Mouse (Mus musculus) hindbrain, embryonic 13.5 days (tissue): Measurements from ENCODE around the gene Tnk1. TPM values are rescaled to one million over a fixed set of nuclear protein-coding genes. Genes with fewer than 3 reads are reported as not detected.
A peak's percentile ranks its signal among the peaks of the same experiment; 100 is the strongest.

Experiments used
- ATAC-seq: fragments of 200-750 bp; cut with Nextera tagmentation; 2 replicates; pipeline ENCODE4 v1.8.0; 2017; ENCODE audit warnings: moderate TSS enrichment; ENCODE audit not compliant: low FRiP score
- H3K27ac ChIP-seq: fragments of 300-500 bp; sonication (generic); 2 replicates; pipeline ENCODE4 v1.5.1; 2015; ENCODE audit warnings: inconsistent platforms, mild to moderate bottlenecking, moderate library complexity
- H3K27me3 ChIP-seq: fragments of 300-500 bp; sonication (generic); 2 replicates; pipeline ENCODE4 v1.6.1; 2015; ENCODE audit warnings: mild to moderate bottlenecking, inconsistent platforms
- H3K36me3 ChIP-seq: fragments of 300-500 bp; sonication (generic); 2 replicates; pipeline ENCODE4 v1.6.1; 2015; ENCODE audit warnings: mild to moderate bottlenecking, inconsistent platforms
- H3K4me1 ChIP-seq: fragments of 300-500 bp; sonication (generic); replicated peaks from 2 replicates; pipeline ENCODE4 v1.6.1; 2015; ENCODE audit warnings: inconsistent platforms
- H3K4me2 ChIP-seq: fragments of 300-500 bp; sonication (generic); 2 replicates; pipeline ENCODE4 v1.6.1; 2015; ENCODE audit warnings: inconsistent platforms, mild to moderate bottlenecking, moderate library complexity
- H3K4me3 ChIP-seq: fragments of 300-500 bp; sonication (generic); 2 replicates; pipeline ENCODE4 v1.5.1; 2015; ENCODE audit warnings: mild to moderate bottlenecking, inconsistent platforms
- H3K9ac ChIP-seq: fragments of 300-500 bp; sonication (generic); 2 replicates; pipeline ENCODE4 v1.6.1; 2015; ENCODE audit warnings: mild to moderate bottlenecking, inconsistent platforms
- H3K9me3 ChIP-seq: fragments of 300-500 bp; sonication (generic); 2 replicates; pipeline ENCODE4 v1.6.1; 2016; ENCODE audit warnings: inconsistent platforms
- whole genome bisulfite sequencing: fragments of 180-500 bp; shearing (Covaris S2); methylation state at CpG from one replicate; pipeline ENCODE4 v1.1.7; 2015; 5-methylcytosine and 5-hydroxymethylcytosine counted together
- polyA plus RNA-seq: library from polyadenylated mRNA; unstranded; fragments of >200 nt; fragmentation: Nextera tagmentation; extraction: Ambion mirVana; gene quantifications from 2 replicates; pipeline ENCODE4 v1.2.1, GENCODE M21; 2015

Gene Tnk1
- polyA plus RNA-seq = 0.13 and 0.23 TPM in 2 replicates

GRCm38 (mm10) chr11:69858113-69858998 is at the start of gene Tnk1:
Tnk1 (minus strand) TSS chr11:69858730.
- peaks cover 6% of the 10 kb centered on the region; the same call in 1 of the 2 replicates for H3K4me1 ChIP-seq
- no peak for ATAC-seq
- WGBS = 23% methylated on average over 30 of the region's 30 CpGs

GRCm38 (mm10) chr11:69904311-69904710 is 45.8 kb upstream of the Tnk1 start:
- peaks cover 22% of the 10 kb centered on the region for H3K4me1 ChIP-seq
- whole genome bisulfite sequencing = 98% methylated on average over 9 of the region's 9 CpGs
- H3K9me3 ChIP-seq = no peaks in the 10 kb centered on the region
- no peaks in the 10 kb centered on the region for H3K27me3 ChIP-seq
- H3K27ac ChIP-seq = no peak overlapping the region
- H3K36me3 ChIP-seq = peaks cover 62% of the 10 kb centered on the region
- no peak for ATAC-seq
- H3K4me3 ChIP-seq = no peak overlapping the region
- no peak overlapping the region for H3K4me2 ChIP-seq
- H3K9ac ChIP-seq = no peak overlapping the region

More at GRCm38 (mm10) chr11:69858113-69858998, at the start of gene Tnk1:
- Histone ChIP-seq H3K36me3 (no peaks in the 10 kb centered on the region), H3K9me3 (no peaks in the 10 kb centered on the region), H3K4me2 (no peak within 1 kb of the TSS), H3K27ac (no peak within 1 kb of the TSS), H3K9ac (no peak within 1 kb of the TSS), H3K27me3 (peaks cover 35% of the 10 kb centered on the region), H3K4me3 (no peak within 1 kb of the TSS)

GRCm38 (mm10) chr11:69902972-69903371 is 44.4 kb upstream of the Tnk1 start:
- ATAC-seq = no peak
- Histone ChIP-seq H3K27ac (no peak overlapping the region), H3K9me3 (no peaks in the 10 kb centered on the region), H3K36me3 (peaks cover 49% of the 10 kb centered on the region), H3K9ac (peak overlapping the region; percentile 97), H3K4me2 (peak overlapping the region; percentile 94), H3K27me3 (no peaks in the 10 kb centered on the region), H3K4me3 (peak overlapping the region; percentile 89), H3K4me1 (peaks cover 35% of the 10 kb centered on the region)
- WGBS = 88% methylated on average over 13 of the region's 13 CpGs

- Histone ChIP-seq H3K27ac (peak overlapping the region; percentile 99), H3K9ac (peak overlapping the region; percentile 97), H3K36me3 (peaks cover 41% of the 10 kb centered on the region), H3K4me3 (peak overlapping the region; percentile 89), H3K27me3 (no peaks in the 10 kb centered on the region), H3K4me1 (peaks cover 36% of the 10 kb centered on the region), H3K4me2 (peak overlapping the region; percentile 94), H3K9me3 (no peaks in the 10 kb centered on the region)
- no peak for ATAC-seq
- under 1% methylated on average over 34 of the region's 39 CpGs for WGBS
These were observed 43.5 kb upstream of the Tnk1 start for GRCm38 (mm10) chr11:69901993-69902392.

- under 1% methylated on average over 42 of the region's 42 CpGs for WGBS
- no peaks in the 10 kb centered on the region for H3K27me3 ChIP-seq
- H3K4me3 ChIP-seq = peak overlapping the region; percentile 89
- H3K27ac ChIP-seq = peak overlapping the region; percentile 99
- peak; percentile 74 for ATAC-seq
- H3K9me3 ChIP-seq = no peaks in the 10 kb centered on the region
- peak overlapping the region; percentile 94 for H3K4me2 ChIP-seq
- peak overlapping the region; percentile 97 for H3K9ac ChIP-seq
- H3K36me3 ChIP-seq = peaks cover 36% of the 10 kb centered on the region
- peaks cover 36% of the 10 kb centered on the region for H3K4me1 ChIP-seq
These were observed 42.9 kb upstream of the Tnk1 start for GRCm38 (mm10) chr11:69901406-69901846.

- peak within 1 kb of the TSS; percentile 94 for H3K4me2 ChIP-seq
- WGBS = under 1% methylated on average over 38 of the region's 38 CpGs
- peak; percentile 93 for ATAC-seq
These were observed 42.2 kb upstream of the Tnk1 start, which contains the start of the genes 2810408A11Rik and Neurl4 for GRCm38 (mm10) chr11:69900471-69901405. 2810408A11Rik (minus strand) TSS chr11:69900987. Neurl4 (plus strand) TSS chr11:69901072.

GRCm38 (mm10) chr11:69899870-69900269 is 41.3 kb upstream of the Tnk1 start:
- ATAC-seq = no peak

More at GRCm38 (mm10) chr11:69900471-69901405, 42.2 kb upstream of the Tnk1 start, which contains the start of the genes 2810408A11Rik and Neurl4:
- Histone ChIP-seq H3K4me1 (peaks cover 36% of the 10 kb centered on the region), H3K4me3 (peak within 1 kb of the TSS; percentile 89), H3K27ac (peak within 1 kb of the TSS; percentile 99), H3K9ac (peak within 1 kb of the TSS; percentile 97), H3K9me3 (no peaks in the 10 kb centered on the region), H3K27me3 (no peaks in the 10 kb centered on the region), H3K36me3 (peaks cover 29% of the 10 kb centered on the region)

GRCm38 (mm10) chr11:69895291-69895690 is 36.8 kb upstream of the Tnk1 start, which contains the start of gene Acap1:
Acap1 (minus strand) TSS chr11:69895539.
- Histone ChIP-seq H3K9me3 (no peaks in the 10 kb centered on the region), H3K4me2 (no peak within 1 kb of the TSS), H3K9ac (no peak within 1 kb of the TSS), H3K4me3 (no peak within 1 kb of the TSS), H3K27me3 (0 out of 2 replicates have a peak, but pooled peaks cover 3% of the 10 kb centered on the region), H3K36me3 (peaks cover 3% of the 10 kb centered on the region; the same call in 1 of the 2 replicates), H3K27ac (no peak within 1 kb of the TSS), H3K4me1 (peaks cover 21% of the 10 kb centered on the region)
- 84% methylated on average over 4 of the region's 4 CpGs for WGBS
- no peak for ATAC-seq

More at GRCm38 (mm10) chr11:69899870-69900269, 41.3 kb upstream of the Tnk1 start:
- Histone ChIP-seq H3K9me3 (no peaks in the 10 kb centered on the region), H3K4me3 (peak overlapping the region; percentile 89), H3K9ac (peak overlapping the region; percentile 97), H3K27ac (peak overlapping the region; percentile 99; the same call in 1 of the 2 replicates), H3K4me1 (peaks cover 36% of the 10 kb centered on the region), H3K36me3 (peaks cover 21% of the 10 kb centered on the region), H3K4me2 (peak overlapping the region; percentile 94), H3K27me3 (no peaks in the 10 kb centered on the region)
- WGBS = 35% methylated on average over 4 of the region's 4 CpGs

- peaks cover 3% of the 10 kb centered on the region; the same call in 1 of the 2 replicates for H3K36me3 ChIP-seq
- 0 out of 2 replicates have a peak, but pooled peaks cover 3% of the 10 kb centered on the region for H3K27me3 ChIP-seq
- ATAC-seq = no peak
- 80% methylated on average over 5 of the region's 5 CpGs for WGBS
- H3K27ac ChIP-seq = no peak overlapping the region
- H3K4me2 ChIP-seq = no peak overlapping the region
- H3K4me1 ChIP-seq = peaks cover 17% of the 10 kb centered on the region
- H3K9me3 ChIP-seq = no peaks in the 10 kb centered on the region
- no peak overlapping the region for H3K4me3 ChIP-seq
- H3K9ac ChIP-seq = no peak overlapping the region
These were observed 36.1 kb upstream of the Tnk1 start for GRCm38 (mm10) chr11:69894671-69895070.

- Histone ChIP-seq H3K9me3 (no peaks in the 10 kb centered on the region), H3K27ac (no peak overlapping the region), H3K36me3 (no peaks in the 10 kb centered on the region), H3K27me3 (0 out of 2 replicates have a peak, but pooled peaks cover 3% of the 10 kb centered on the region), H3K4me1 (no peaks in the 10 kb centered on the region; the same call in 1 of the 2 replicates), H3K4me3 (no peak overlapping the region), H3K4me2 (no peak overlapping the region), H3K9ac (no peak overlapping the region)
- no peak for ATAC-seq
- WGBS = 71% methylated on average over 4 of the region's 4 CpGs
These were observed 33.0 kb upstream of the Tnk1 start for GRCm38 (mm10) chr11:69891482-69891881.

GRCm38 (mm10) chr11:69886907-69887635 is 28.5 kb upstream of the Tnk1 start:
- no peak overlapping the region for H3K27ac ChIP-seq
- H3K4me3 ChIP-seq = no peak overlapping the region
- no peaks in the 10 kb centered on the region for H3K36me3 ChIP-seq
- H3K9ac ChIP-seq = no peak overlapping the region
- H3K27me3 ChIP-seq = peaks cover 16% of the 10 kb centered on the region
- no peak overlapping the region for H3K4me2 ChIP-seq
- no peak for ATAC-seq
- no peaks in the 10 kb centered on the region; the same call in 1 of the 2 replicates for H3K4me1 ChIP-seq
- 77% methylated on average over 8 of the region's 8 CpGs for WGBS
- H3K9me3 ChIP-seq = no peaks in the 10 kb centered on the region
